Mouse (Mus musculus): ENCODE results near the gene Sdk1.

DNA sequence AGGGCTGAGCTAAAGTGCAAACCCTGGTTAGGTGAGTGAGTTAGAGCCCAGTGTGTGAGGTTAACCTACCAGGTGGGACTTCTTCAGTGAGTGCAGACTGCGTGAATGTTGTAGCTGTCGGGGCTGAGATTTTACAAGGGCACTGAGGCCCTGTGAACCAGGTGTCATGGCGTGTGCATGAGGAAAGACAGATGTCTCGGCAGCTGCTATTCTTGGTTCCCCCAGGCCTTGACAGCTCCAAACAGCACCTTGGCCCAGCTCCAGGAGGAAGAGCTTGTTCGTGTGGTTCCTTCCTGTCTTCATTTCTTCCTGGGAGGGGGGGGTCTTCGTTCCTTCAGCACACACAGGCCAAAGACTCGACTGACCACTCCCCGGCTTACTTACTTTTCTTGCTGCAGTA lies 517.6 kb downstream of the Sdk1 start:
- TF ChIP-seq CTCF (IDR thresholded peaks at IDR 0.05) (no peak), EP300 (IDR thresholded peaks at IDR 0.05; ENCODE audit: insufficient read depth, low read depth, low read length) (no peak)

Data from heart, adult 2 months (tissue).